Mouse (Mus musculus): ENCODE data around the gene Man2b1.
"Not testable (repeated sequence)": the region's sequence is repeated elsewhere in the genome, so short reads cannot be mapped to it uniquely, and the experiment has no call there.

Gene Man2b1

GRCm38 (mm10) chr8:85123691-85124090 lies 40.6 kb downstream of the Man2b1 start:
- DNase-seq = no peak

GRCm38 (mm10) chr8:85132335-85132734 lies 49.3 kb downstream of the Man2b1 start:
- no peak for DNase-seq

- not testable (repeated sequence) for DNase-seq
Measured at GRCm38 (mm10) chr8:85135690-85136089, 52.6 kb downstream of the Man2b1 start.

- peak in 1 of 2 experiments; percentile 19 for DNase-seq
Measured at GRCm38 (mm10) chr8:85142516-85142915, 59.4 kb downstream of the Man2b1 start.
